Mouse (Mus musculus): ENCODE measurements around the gene Slc35f6.
"Not testable (repeated sequence)": the region's sequence is repeated elsewhere in the genome, so short reads cannot be mapped to it uniquely, and the experiment has no call there.

Slc35f6 gene

GRCm38 (mm10) chr5:30700361-30701000, 52.7 kb downstream of the Slc35f6 start:
- DNase-seq (ENCODE audit: low read depth, low spot score), result no peak

- not testable (repeated sequence) for DNase-seq (ENCODE audit: low read depth, low spot score)
These were observed 53.6 kb downstream of the Slc35f6 start for GRCm38 (mm10) chr5:30701373-30701772.

- no peak for DNase-seq (ENCODE audit: low read depth, low spot score)
These were observed 54.1 kb downstream of the Slc35f6 start for GRCm38 (mm10) chr5:30701866-30702265.
